Mouse (Mus musculus): Measurements from ENCODE around the gene 1700069L16Rik. TPM values are rescaled to one million over a fixed set of nuclear protein-coding genes. Genes with fewer than 3 reads are reported as not detected.

1700069L16Rik gene
- polyA plus RNA-seq, 1 experiment from 2014 or later, result not detected

- Histone ChIP-seq H3K27ac (no peak overlapping the region), H3K4me3 (replicated peaks; ENCODE audit: low read depth, low read length) (no peak overlapping the region), H3K4me2 (ENCODE audit: low read length) (no peak overlapping the region), H3K9ac (ENCODE audit: low read depth, low read length) (no peak overlapping the region), H3K27me3 (ENCODE audit: insufficient read depth, low read length) (no peaks in the 10 kb centered on the region), H3K9me3 (replicated peaks; ENCODE audit: low read length) (no peaks in the 10 kb centered on the region), H3K36me3 (ENCODE audit: insufficient read depth, low read length) (no peaks in the 10 kb centered on the region), H3K4me1 (replicated peaks; ENCODE audit: insufficient read depth, low read length) (no peaks in the 10 kb centered on the region)
- ATAC-seq (replicated peaks; ENCODE audit: low FRiP score, low read depth) (no peak), DNase-seq (ENCODE audit: low spot score) (no peak)
- 79% methylated on average over 19 of the region's 19 CpGs for WGBS
- no peak for TF ChIP-seq CTCF (IDR thresholded peaks at IDR 0.05; ENCODE audit: low read depth)
Measured at GRCm38 (mm10) chr5:113700388-113701023, 24.1 kb downstream of the 1700069L16Rik start.

GRCm38 (mm10) chr5:113694415-113694814 lies 30.2 kb downstream of the 1700069L16Rik start:
- H3K27me3 ChIP-seq (ENCODE audit: insufficient read depth, low read length), result no peaks in the 10 kb centered on the region
- H3K27ac ChIP-seq, result no peak overlapping the region
- no peak overlapping the region for H3K4me3 ChIP-seq (replicated peaks; ENCODE audit: low read depth, low read length)
- no peaks in the 10 kb centered on the region for H3K4me1 ChIP-seq (replicated peaks; ENCODE audit: insufficient read depth, low read length)
- no peaks in the 10 kb centered on the region for H3K9me3 ChIP-seq (replicated peaks; ENCODE audit: low read length)
- no peak for DNase-seq (ENCODE audit: low spot score)
- no peak for TF ChIP-seq CTCF (IDR thresholded peaks at IDR 0.05; ENCODE audit: low read depth)
- no peak overlapping the region for H3K9ac ChIP-seq (ENCODE audit: low read depth, low read length)
- H3K36me3 ChIP-seq (ENCODE audit: insufficient read depth, low read length), result no peaks in the 10 kb centered on the region
- H3K4me2 ChIP-seq (ENCODE audit: low read length), result no peak overlapping the region
- 9% methylated on average over 5 of the region's 5 CpGs for WGBS
- no peak for ATAC-seq (replicated peaks; ENCODE audit: low FRiP score, low read depth)

GRCm38 (mm10) chr5:113694000-113694399 lies 30.6 kb downstream of the 1700069L16Rik start:
- Histone ChIP-seq H3K27ac (no peak overlapping the region), H3K4me2 (ENCODE audit: low read length) (no peak overlapping the region), H3K4me3 (replicated peaks; ENCODE audit: low read depth, low read length) (no peak overlapping the region), H3K9me3 (replicated peaks; ENCODE audit: low read length) (no peaks in the 10 kb centered on the region), H3K9ac (ENCODE audit: low read depth, low read length) (no peak overlapping the region), H3K4me1 (replicated peaks; ENCODE audit: insufficient read depth, low read length) (no peaks in the 10 kb centered on the region), H3K27me3 (ENCODE audit: insufficient read depth, low read length) (no peaks in the 10 kb centered on the region), H3K36me3 (ENCODE audit: insufficient read depth, low read length) (no peaks in the 10 kb centered on the region)
- TF ChIP-seq CTCF (IDR thresholded peaks at IDR 0.05; ENCODE audit: low read depth), result no peak
- 47% methylated on average over 4 of the region's 4 CpGs for WGBS
- DNase-seq (ENCODE audit: low spot score) (no peak), ATAC-seq (replicated peaks; ENCODE audit: low FRiP score, low read depth) (no peak)

- Histone ChIP-seq H3K4me1 (replicated peaks; ENCODE audit: insufficient read depth, low read length) (no peaks in the 10 kb centered on the region), H3K9me3 (replicated peaks; ENCODE audit: low read length) (no peaks in the 10 kb centered on the region), H3K4me2 (ENCODE audit: low read length) (no peak overlapping the region), H3K9ac (ENCODE audit: low read depth, low read length) (no peak overlapping the region), H3K36me3 (ENCODE audit: insufficient read depth, low read length) (no peaks in the 10 kb centered on the region), H3K27ac (no peak overlapping the region), H3K27me3 (ENCODE audit: insufficient read depth, low read length) (no peaks in the 10 kb centered on the region), H3K4me3 (replicated peaks; ENCODE audit: low read depth, low read length) (no peak overlapping the region)
- DNase-seq (ENCODE audit: low spot score) (no peak), ATAC-seq (replicated peaks; ENCODE audit: low FRiP score, low read depth) (no peak)
- no peak for TF ChIP-seq CTCF (IDR thresholded peaks at IDR 0.05; ENCODE audit: low read depth)
- 91% methylated on average over 8 of the region's 8 CpGs for WGBS
Measured at GRCm38 (mm10) chr5:113693196-113693755, 31.3 kb downstream of the 1700069L16Rik start.

- H3K4me3 ChIP-seq (replicated peaks; ENCODE audit: low read depth, low read length), result no peak overlapping the region
- DNase-seq (ENCODE audit: low spot score), result no peak
- no peaks in the 10 kb centered on the region for H3K9me3 ChIP-seq (replicated peaks; ENCODE audit: low read length)
- no peak overlapping the region for H3K27ac ChIP-seq
- H3K27me3 ChIP-seq (ENCODE audit: insufficient read depth, low read length), result no peaks in the 10 kb centered on the region
- no peak overlapping the region for H3K9ac ChIP-seq (ENCODE audit: low read depth, low read length)
- no peaks in the 10 kb centered on the region for H3K4me1 ChIP-seq (replicated peaks; ENCODE audit: insufficient read depth, low read length)
- 92% methylated on average over 2 of the region's 2 CpGs for WGBS
- no peak for ATAC-seq (replicated peaks; ENCODE audit: low FRiP score, low read depth)
- no peak overlapping the region for H3K4me2 ChIP-seq (ENCODE audit: low read length)
- H3K36me3 ChIP-seq (ENCODE audit: insufficient read depth, low read length), result no peaks in the 10 kb centered on the region
- TF ChIP-seq CTCF (IDR thresholded peaks at IDR 0.05; ENCODE audit: low read depth), result no peak
Measured at GRCm38 (mm10) chr5:113690866-113691265, 33.7 kb downstream of the 1700069L16Rik start.

GRCm38 (mm10) chr5:113690069-113690548 lies 34.5 kb downstream of the 1700069L16Rik start:
- no peak overlapping the region for H3K4me3 ChIP-seq (replicated peaks; ENCODE audit: low read depth, low read length)
- no peak for TF ChIP-seq CTCF (IDR thresholded peaks at IDR 0.05; ENCODE audit: low read depth)
- H3K4me2 ChIP-seq (ENCODE audit: low read length), result no peak overlapping the region

More at GRCm38 (mm10) chr5:113690069-113690548, 34.5 kb downstream of the 1700069L16Rik start:
- Histone ChIP-seq H3K27me3 (ENCODE audit: insufficient read depth, low read length) (no peaks in the 10 kb centered on the region), H3K27ac (no peak overlapping the region), H3K9ac (ENCODE audit: low read depth, low read length) (no peak overlapping the region), H3K36me3 (ENCODE audit: insufficient read depth, low read length) (no peaks in the 10 kb centered on the region), H3K9me3 (replicated peaks; ENCODE audit: low read length) (no peaks in the 10 kb centered on the region), H3K4me1 (replicated peaks; ENCODE audit: insufficient read depth, low read length) (no peaks in the 10 kb centered on the region)
- DNase-seq (ENCODE audit: low spot score) (no peak), ATAC-seq (replicated peaks; ENCODE audit: low FRiP score, low read depth) (no peak)
- 77% methylated on average over 15 of the region's 15 CpGs for WGBS

Data from kidney, postnatal 0 days (tissue).